Mouse (Mus musculus) myocyte (in vitro differentiated cells): Measurements from ENCODE around the gene Tcap. TPM values are rescaled to one million over a fixed set of nuclear protein-coding genes. Genes with fewer than 3 reads are reported as not detected.

Experiments used
- H3K27me3 ChIP-seq: one replicate; pipeline ENCODE4 v1.6.1; 2011; ENCODE audit not compliant: control insufficient read depth, insufficient read depth, insufficient read length
- H3K36me3 ChIP-seq: one replicate; pipeline ENCODE4 v1.6.1; 2011; ENCODE audit not compliant: control insufficient read depth, insufficient read depth
- H3K4me2 ChIP-seq: one replicate; pipeline ENCODE4 v1.6.1; 2011; ENCODE audit warnings: low read depth, control low read depth
- H3K4me3 ChIP-seq: one replicate; pipeline ENCODE4 v1.5.1; 2011; ENCODE audit warnings: mild to moderate bottlenecking, control low read depth, moderate library complexity
- H3K79me2 ChIP-seq: one replicate; pipeline ENCODE4 v1.6.1; 2011; ENCODE audit not compliant: control insufficient read depth, insufficient read depth
- H3ac ChIP-seq: one replicate; pipeline ENCODE4 v1.6.1; 2011; ENCODE audit not compliant: control insufficient read depth, insufficient read length
- CEBPB ChIP-seq: IDR thresholded peaks from 2 replicates; pipeline ENCODE4 v1.6.1; 2011; ENCODE audit warnings: mild to moderate bottlenecking, moderate library complexity; ENCODE audit not compliant: poor library complexity, insufficient read depth, severe bottlenecking
- E2F4 ChIP-seq: IDR thresholded peaks from one replicate; pipeline ENCODE4 v1.6.1; 2011; ENCODE audit warnings: mild to moderate bottlenecking, control low read depth, moderate library complexity; ENCODE audit not compliant: insufficient read depth
- MAX ChIP-seq: IDR thresholded peaks from one replicate; pipeline ENCODE4 v1.6.1; 2011; ENCODE audit warnings: low read depth, mild to moderate bottlenecking, control low read depth
- MYOD1 ChIP-seq, 3 experiments: IDR thresholded peaks; one replicate each; pipeline ENCODE4 v1.6.1; 2011; ENCODE audit warnings: control low read depth in 2 of 3, low read depth in 2 of 3, mild to moderate bottlenecking in 2 of 3, moderate library complexity in 1 of 3; ENCODE audit not compliant: insufficient read length in 2 of 3, control insufficient read depth in 1 of 3
- MYOG ChIP-seq, 3 experiments: IDR thresholded peaks; one replicate each; pipeline ENCODE4 v1.6.1; 2011; ENCODE audit warnings: control low read depth in 2 of 3, low read depth in 2 of 3, mild to moderate bottlenecking in 2 of 3; ENCODE audit not compliant: insufficient read length in 2 of 3, control insufficient read depth in 1 of 3, insufficient read depth in 1 of 3
- POLR2A ChIP-seq: IDR thresholded peaks from one replicate; pipeline ENCODE4 v1.6.1; 2011; ENCODE audit warnings: low read depth, mild to moderate bottlenecking, control low read depth, moderate library complexity; ENCODE audit not compliant: insufficient read length
- POLR2AphosphoS2 ChIP-seq: IDR thresholded peaks from one replicate; pipeline ENCODE4 v1.6.1; 2011; ENCODE audit warnings: low read depth, control low read depth; ENCODE audit not compliant: insufficient read length
- REST ChIP-seq: IDR thresholded peaks from one replicate; pipeline ENCODE4 v1.6.1; 2011; ENCODE audit warnings: mild to moderate bottlenecking, control low read depth, moderate library complexity; ENCODE audit not compliant: insufficient read depth, insufficient read length
- SRF ChIP-seq: IDR thresholded peaks from one replicate; pipeline ENCODE4 v1.6.1; 2011; ENCODE audit warnings: low read depth; ENCODE audit not compliant: control insufficient read depth, insufficient read length
- TCF12 ChIP-seq: IDR thresholded peaks from one replicate; pipeline ENCODE4 v1.6.1; 2011; ENCODE audit warnings: mild to moderate bottlenecking, control low read depth; ENCODE audit not compliant: poor library complexity, insufficient read depth, severe bottlenecking
- TCF3 ChIP-seq: IDR thresholded peaks from one replicate; pipeline ENCODE4 v1.6.1; 2011; ENCODE audit warnings: low read depth, control low read depth; ENCODE audit not compliant: insufficient read length
- USF1 ChIP-seq: IDR thresholded peaks from one replicate; pipeline ENCODE4 v1.6.1; 2011; ENCODE audit warnings: low read depth, mild to moderate bottlenecking, control low read depth, moderate library complexity
- polyA plus RNA-seq: library from polyadenylated mRNA; unstranded; fragments of >200 nt; fragmentation: generic; extraction: Trizol; gene quantifications from one replicate; pipeline ENCODE4 v1.2.1, GENCODE M21; 2012; ENCODE audit warnings: missing spikeins

The Tcap gene
- polyA plus RNA-seq, 1 experiment: 131 TPM

DNA sequence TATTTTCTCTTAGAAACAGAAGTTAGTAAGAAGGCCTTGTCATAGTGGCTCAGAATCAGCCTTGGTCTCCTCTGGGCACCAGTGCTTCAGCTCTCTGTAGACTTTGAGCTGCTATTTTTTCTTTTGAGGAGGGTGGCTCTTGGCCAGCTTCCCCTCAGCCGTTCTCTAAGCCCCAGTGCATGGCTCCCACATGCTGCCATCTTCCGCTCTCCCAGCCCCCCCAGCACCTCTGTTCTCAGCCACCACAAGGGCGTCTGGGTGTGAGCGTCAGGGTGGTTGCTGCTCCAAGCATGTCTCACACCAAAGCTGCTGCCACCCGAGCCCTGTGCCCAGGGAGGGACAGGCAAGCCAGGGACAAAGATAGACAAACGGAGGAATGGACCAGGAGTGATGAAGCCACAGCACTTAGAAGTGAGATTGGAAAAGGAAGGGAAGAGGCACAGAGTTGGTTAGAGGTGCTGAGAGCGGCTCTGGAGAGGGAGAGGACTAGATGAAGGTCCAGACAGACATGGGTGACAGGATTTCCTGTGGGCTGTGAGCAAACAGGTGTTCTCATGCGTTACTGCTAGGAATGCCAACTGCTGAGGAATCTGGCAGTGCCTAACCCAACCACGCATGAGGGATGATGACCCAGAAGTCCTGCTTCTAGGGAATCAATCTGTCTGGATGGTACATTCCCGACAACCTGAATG, 16.3 kb upstream of the Tcap start:
- Histone ChIP-seq H3K79me2 (peaks cover 5% of the 10 kb centered on the region), H3ac (no peak overlapping the region), H3K36me3 (no peaks in the 10 kb centered on the region), H3K4me3 (no peak overlapping the region), H3K4me2 (no peak overlapping the region), H3K27me3 (no peaks in the 10 kb centered on the region)
- TF ChIP-seq E2F4: no peak
- peak in 2 of 3 experiments; percentile 44 to 80 for TF ChIP-seq MYOD1 (IDR thresholded peaks at IDR 0.05; ENCODE audit: control insufficient read depth in 1 of 3, insufficient read length in 2 of 3, low read depth in 2 of 3)
- TF ChIP-seq MYOG (IDR thresholded peaks at IDR 0.05; ENCODE audit: control insufficient read depth in 1 of 3, insufficient read depth in 1 of 3, insufficient read length in 2 of 3, low read depth in 2 of 3): peak in 1 of 3 experiments; percentile 33

GRCm38 (mm10) chr11:98367863-98368186, 15.8 kb upstream of the Tcap start:
- H3K79me2 ChIP-seq: peaks cover 2% of the 10 kb centered on the region
- H3K4me3 ChIP-seq: no peak overlapping the region
- no peaks in the 10 kb centered on the region for H3K36me3 ChIP-seq
- no peak overlapping the region for H3K4me2 ChIP-seq
- TF ChIP-seq USF1 (no peak), POLR2AphosphoS2 (no peak), REST (no peak), E2F4 (no peak), CEBPB (no peak), MYOD1 (IDR thresholded peaks at IDR 0.05; ENCODE audit: control insufficient read depth in 1 of 3, insufficient read length in 2 of 3, low read depth in 2 of 3) (no peak), SRF (no peak), TCF3 (no peak), TCF12 (no peak), MYOG (IDR thresholded peaks at IDR 0.05; ENCODE audit: control insufficient read depth in 1 of 3, insufficient read depth in 1 of 3, insufficient read length in 2 of 3, low read depth in 2 of 3) (no peak), POLR2A (no peak), MAX (no peak)
- H3ac ChIP-seq: no peak overlapping the region
- no peaks in the 10 kb centered on the region for H3K27me3 ChIP-seq

- no peak overlapping the region for H3ac ChIP-seq
- H3K27me3 ChIP-seq: no peaks in the 10 kb centered on the region
- TF ChIP-seq USF1: no peak
- TF ChIP-seq TCF12: no peak
- no peak for TF ChIP-seq MYOG (IDR thresholded peaks at IDR 0.05; ENCODE audit: control insufficient read depth in 1 of 3, insufficient read depth in 1 of 3, insufficient read length in 2 of 3, low read depth in 2 of 3)
- no peak for TF ChIP-seq CEBPB
- no peak for TF ChIP-seq TCF3
- no peak for TF ChIP-seq E2F4
- no peak for TF ChIP-seq SRF
- TF ChIP-seq REST: no peak
- no peak for TF ChIP-seq MYOD1 (IDR thresholded peaks at IDR 0.05; ENCODE audit: control insufficient read depth in 1 of 3, insufficient read length in 2 of 3, low read depth in 2 of 3)
- TF ChIP-seq POLR2AphosphoS2: no peak
- no peak for TF ChIP-seq POLR2A
- TF ChIP-seq MAX: no peak
- no peak overlapping the region for H3K4me3 ChIP-seq
- no peak overlapping the region for H3K4me2 ChIP-seq
- H3K79me2 ChIP-seq: no peaks in the 10 kb centered on the region
- H3K36me3 ChIP-seq: peaks cover 4% of the 10 kb centered on the region
Observed at GRCm38 (mm10) chr11:98369337-98369736, 14.3 kb upstream of the Tcap start.

- TF ChIP-seq MYOG (IDR thresholded peaks at IDR 0.05; ENCODE audit: control insufficient read depth in 1 of 3, insufficient read depth in 1 of 3, insufficient read length in 2 of 3, low read depth in 2 of 3) (no peak), MAX (no peak), MYOD1 (IDR thresholded peaks at IDR 0.05; ENCODE audit: control insufficient read depth in 1 of 3, insufficient read length in 2 of 3, low read depth in 2 of 3) (no peak), CEBPB (no peak), TCF12 (no peak), POLR2AphosphoS2 (no peak), E2F4 (no peak), SRF (no peak), TCF3 (no peak), POLR2A (no peak), USF1 (no peak)
Observed at GRCm38 (mm10) chr11:98370588-98370987, 13.0 kb upstream of the Tcap start.

More at GRCm38 (mm10) chr11:98370588-98370987, 13.0 kb upstream of the Tcap start:
- H3K4me3 ChIP-seq: no peak overlapping the region
- no peaks in the 10 kb centered on the region for H3K27me3 ChIP-seq
- no peak overlapping the region for H3K4me2 ChIP-seq
- no peak overlapping the region for H3ac ChIP-seq
- H3K79me2 ChIP-seq: no peaks in the 10 kb centered on the region
- peaks cover 11% of the 10 kb centered on the region for H3K36me3 ChIP-seq
